Mouse (Mus musculus) midbrain, embryonic 11.5 days (tissue): ENCODE results near the gene Fcrl6. TPM values are rescaled to one million over a fixed set of nuclear protein-coding genes. Genes with fewer than 3 reads are reported as not detected.

ENCODE experiments used
- ATAC-seq: fragments of 200-750 bp; cut with Nextera tagmentation; 2 replicates; pipeline ENCODE4 v1.8.0; 2017; ENCODE audit warnings: moderate TSS enrichment, moderate library complexity; ENCODE audit not compliant: low FRiP score
- DNase-seq: peaks from one replicate; pipeline ENCODE4 v3.0.0; 2015; ENCODE audit warnings: low spot score; ENCODE audit errors: missing footprints
- H3K27ac ChIP-seq: fragments of 300-500 bp; sonication (generic); 2 replicates; pipeline ENCODE4 v1.5.1; 2014; ENCODE audit warnings: low read depth, low read length
- H3K27me3 ChIP-seq: fragments of 300-500 bp; sonication (generic); 2 replicates; pipeline ENCODE4 v1.6.1; 2014; ENCODE audit warnings: mild to moderate bottlenecking, low read length, moderate library complexity, mixed read lengths; ENCODE audit not compliant: control insufficient read depth, insufficient read depth
- H3K36me3 ChIP-seq: fragments of 300-500 bp; sonication (generic); 2 replicates; pipeline ENCODE4 v1.6.1; 2014; ENCODE audit warnings: mild to moderate bottlenecking, low read length, moderate library complexity, mixed read lengths; ENCODE audit not compliant: control insufficient read depth, insufficient read depth
- H3K4me1 ChIP-seq: fragments of 300-500 bp; sonication (generic); 2 replicates; pipeline ENCODE4 v1.6.1; 2014; ENCODE audit warnings: low read length; ENCODE audit not compliant: control insufficient read depth, insufficient read depth
- H3K4me2 ChIP-seq: fragments of 300-500 bp; sonication (generic); 2 replicates; pipeline ENCODE4 v1.6.1; 2014; ENCODE audit warnings: mild to moderate bottlenecking, moderate library complexity
- H3K4me3 ChIP-seq: fragments of 300-500 bp; sonication (generic); 2 replicates; pipeline ENCODE4 v1.5.1; 2014; ENCODE audit warnings: low read depth, low read length
- H3K9ac ChIP-seq: fragments of 300-500 bp; sonication (generic); 2 replicates; pipeline ENCODE4 v1.6.1; 2014; ENCODE audit warnings: low read length
- H3K9me3 ChIP-seq: fragments of 300-500 bp; sonication (generic); 2 replicates; pipeline ENCODE4 v1.6.1; 2016; ENCODE audit warnings: low read length; ENCODE audit not compliant: control insufficient read depth
- WGBS: fragments of 180-500 bp; shearing (Covaris S2); extraction: QIAGEN DNeasy Blood & Tissue Kit; methylation state at CpG from one replicate; pipeline ENCODE4 v1.1.7; 2014; 5-methylcytosine and 5-hydroxymethylcytosine counted together
- polyA plus RNA-seq: library from polyadenylated mRNA; unstranded; fragments of >200 nt; fragmentation: Nextera tagmentation; extraction: Ambion mirVana; gene quantifications from 2 replicates; pipeline ENCODE4 v1.2.1, GENCODE M21; 2014

Gene Fcrl6
- polyA plus RNA-seq, 1 experiment from 2014 or later, result 0.20 TPM

DNA sequence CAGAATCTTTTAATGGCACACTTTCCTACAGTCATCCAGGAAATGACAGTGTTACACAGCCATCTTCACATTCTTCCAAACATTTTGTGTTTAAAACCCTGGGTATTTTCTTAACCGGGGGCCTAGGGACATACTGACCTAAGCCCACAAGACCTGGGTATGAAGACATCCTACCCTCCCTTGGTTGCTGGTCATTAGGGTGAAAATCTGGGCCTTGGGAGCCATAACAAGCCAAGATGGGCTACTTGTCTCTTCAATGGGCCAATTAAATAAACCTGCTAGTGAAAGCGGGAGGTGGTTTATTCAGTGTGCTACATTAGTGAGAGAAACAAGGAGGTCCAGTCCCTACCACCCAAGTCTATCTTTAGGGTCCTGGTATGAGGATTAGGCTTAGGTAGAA lies 31.8 kb upstream of the Fcrl6 start:
- no peak for ATAC-seq
- Histone ChIP-seq H3K4me2 (no peak overlapping the region), H3K27ac (no peak overlapping the region), H3K9me3 (no peaks in the 10 kb centered on the region), H3K27me3 (no peaks in the 10 kb centered on the region), H3K4me3 (no peak overlapping the region), H3K9ac (no peak overlapping the region), H3K4me1 (no peaks in the 10 kb centered on the region), H3K36me3 (no peaks in the 10 kb centered on the region)
- 93% methylated on average over 2 of the region's 2 CpGs for WGBS
- DNase-seq, result peak; percentile 62

DNA sequence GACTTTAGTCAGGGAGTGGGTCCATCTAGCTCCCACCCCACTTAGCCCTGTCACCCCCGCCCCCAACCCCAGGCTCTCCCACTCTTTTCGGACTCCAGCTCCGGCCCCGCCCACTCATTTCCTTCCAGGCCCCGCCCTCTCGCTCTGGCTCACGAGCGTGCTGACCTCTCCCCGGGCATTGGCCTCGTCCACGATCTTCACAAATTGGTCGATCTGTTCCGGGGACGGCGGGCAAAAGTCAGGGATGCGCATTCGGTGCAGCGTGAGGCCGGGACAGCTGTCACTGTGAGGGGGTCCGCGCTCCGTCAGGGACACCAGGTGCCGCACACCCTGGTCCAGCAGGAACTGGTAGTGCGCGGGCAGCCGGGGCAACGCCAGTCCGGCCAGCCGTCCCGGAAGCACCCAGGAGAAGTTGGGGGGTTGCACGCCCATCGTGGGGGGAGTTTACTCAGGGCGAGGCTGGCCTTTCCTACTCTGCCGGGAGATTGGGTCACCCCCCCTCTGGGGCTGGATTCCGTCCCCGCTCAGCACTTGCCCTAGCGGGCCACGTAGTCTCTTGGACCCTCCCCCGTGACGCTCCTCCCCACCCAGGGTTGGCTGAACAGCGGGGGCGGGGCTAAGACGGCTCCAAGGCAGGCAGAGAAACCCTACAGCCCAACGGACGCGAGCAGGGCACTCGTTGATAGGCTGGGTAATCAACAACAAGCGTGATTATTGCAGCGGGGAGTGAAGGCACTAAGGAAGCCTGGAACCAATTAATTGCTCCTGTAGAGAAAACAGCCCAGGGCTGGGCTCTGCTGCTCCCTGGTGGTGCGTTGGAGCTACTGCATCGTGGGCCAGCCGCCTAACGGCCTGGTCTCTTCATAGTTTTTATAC lies 30.3 kb upstream of the Fcrl6 start, which contains the start of gene Dusp23:
TSS of gene Dusp23 (minus strand) at position 512 of the 876 bp plus-strand sequence.
- Histone ChIP-seq H3K9me3 (no peaks in the 10 kb centered on the region), H3K4me2 (peak within 1 kb of the TSS; percentile 64), H3K9ac (peak within 1 kb of the TSS; percentile 66), H3K4me1 (no peaks in the 10 kb centered on the region), H3K4me3 (peak within 1 kb of the TSS; percentile 64), H3K27me3 (no peaks in the 10 kb centered on the region), H3K36me3 (no peaks in the 10 kb centered on the region), H3K27ac (peak within 1 kb of the TSS; percentile 41; the same call in 1 of the 2 replicates)
- ATAC-seq (peak; percentile 99), DNase-seq (peak; percentile 99)
- under 1% methylated on average over 48 of the region's 53 CpGs for WGBS

DNA sequence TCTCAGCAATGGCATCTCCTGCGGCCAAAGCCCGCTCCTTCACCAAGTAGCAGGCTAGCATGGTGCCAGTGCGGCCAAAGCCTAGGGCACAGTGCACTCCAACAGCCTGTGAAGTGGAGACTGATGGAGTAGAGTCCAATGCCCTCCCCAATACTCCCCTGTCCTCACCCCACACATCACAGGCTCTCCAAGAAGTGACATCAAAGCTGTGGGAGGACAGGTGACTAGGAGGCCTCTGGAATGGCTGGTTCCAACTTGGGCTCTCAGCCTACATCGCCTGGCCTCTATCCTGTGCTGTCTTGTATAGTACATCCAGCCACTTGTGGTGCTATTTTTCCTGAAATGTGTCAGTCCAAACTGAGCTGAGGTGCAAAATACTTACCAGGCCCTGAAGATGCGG lies 29.4 kb upstream of the Fcrl6 start:
- no peaks in the 10 kb centered on the region for H3K27me3 ChIP-seq
- WGBS, result 86% methylated on average over 5 of the region's 5 CpGs
- DNase-seq, result peak; percentile 78
- H3K9ac ChIP-seq, result no peak overlapping the region
- no peaks in the 10 kb centered on the region for H3K4me1 ChIP-seq
- H3K4me3 ChIP-seq, result no peak overlapping the region
- no peak overlapping the region for H3K27ac ChIP-seq
- no peak overlapping the region for H3K4me2 ChIP-seq
- no peaks in the 10 kb centered on the region for H3K9me3 ChIP-seq
- no peak for ATAC-seq
- no peaks in the 10 kb centered on the region for H3K36me3 ChIP-seq

DNA sequence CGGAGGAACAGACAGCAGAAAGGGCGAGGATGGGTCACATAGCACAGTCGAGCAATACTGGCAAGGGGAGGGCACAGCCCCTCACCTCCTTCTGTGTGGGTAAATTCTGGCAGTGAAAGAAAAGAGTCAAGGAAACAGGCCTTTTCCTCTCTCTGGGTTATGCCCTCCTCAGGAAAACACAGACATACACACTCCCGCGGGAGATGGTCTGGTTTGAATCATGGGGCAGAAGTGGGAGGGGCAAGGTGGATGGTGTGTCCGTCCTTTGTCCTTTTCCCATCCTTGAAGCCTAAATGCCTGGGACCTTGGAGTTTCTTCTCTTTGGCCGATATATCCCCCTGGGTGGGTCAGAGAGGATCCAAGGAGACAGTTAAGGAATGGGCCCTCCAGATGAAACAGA lies 27.5 kb upstream of the Fcrl6 start:
- Histone ChIP-seq H3K36me3 (no peaks in the 10 kb centered on the region), H3K9me3 (no peaks in the 10 kb centered on the region), H3K9ac (no peak overlapping the region), H3K4me1 (no peaks in the 10 kb centered on the region), H3K4me2 (no peak overlapping the region), H3K4me3 (no peak overlapping the region), H3K27ac (no peak overlapping the region), H3K27me3 (no peaks in the 10 kb centered on the region)
- 68% methylated on average over 7 of the region's 7 CpGs for WGBS
- DNase-seq (peak; percentile 72), ATAC-seq (no peak)

DNA sequence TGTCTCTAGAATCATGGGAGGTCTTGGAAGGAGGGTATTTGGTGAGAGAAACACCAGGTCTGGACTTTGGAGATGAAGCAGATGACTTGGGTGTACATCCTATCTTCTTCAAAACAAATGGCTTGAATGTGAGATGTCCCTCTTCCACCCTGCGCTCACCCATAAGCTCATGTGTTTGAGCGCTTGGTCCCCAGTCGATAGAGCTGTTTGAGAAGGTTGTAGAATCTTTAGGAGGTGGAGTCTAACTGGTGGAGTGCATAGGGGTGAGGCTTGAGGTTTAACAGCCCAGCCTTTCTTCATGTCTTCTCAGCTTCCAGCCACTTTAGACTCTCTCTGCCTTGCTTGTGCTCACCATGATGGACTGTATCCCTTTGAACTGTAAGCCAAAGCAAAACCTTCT lies 24.0 kb upstream of the Fcrl6 start:
- Histone ChIP-seq H3K27me3 (no peaks in the 10 kb centered on the region), H3K36me3 (no peaks in the 10 kb centered on the region), H3K4me2 (no peak overlapping the region), H3K27ac (no peak overlapping the region), H3K4me1 (no peaks in the 10 kb centered on the region), H3K9ac (no peak overlapping the region), H3K4me3 (no peak overlapping the region), H3K9me3 (no peaks in the 10 kb centered on the region)
- peak; percentile 56 for DNase-seq
- no peak for ATAC-seq
- 98% methylated on average over 3 of the region's 3 CpGs for WGBS

DNA sequence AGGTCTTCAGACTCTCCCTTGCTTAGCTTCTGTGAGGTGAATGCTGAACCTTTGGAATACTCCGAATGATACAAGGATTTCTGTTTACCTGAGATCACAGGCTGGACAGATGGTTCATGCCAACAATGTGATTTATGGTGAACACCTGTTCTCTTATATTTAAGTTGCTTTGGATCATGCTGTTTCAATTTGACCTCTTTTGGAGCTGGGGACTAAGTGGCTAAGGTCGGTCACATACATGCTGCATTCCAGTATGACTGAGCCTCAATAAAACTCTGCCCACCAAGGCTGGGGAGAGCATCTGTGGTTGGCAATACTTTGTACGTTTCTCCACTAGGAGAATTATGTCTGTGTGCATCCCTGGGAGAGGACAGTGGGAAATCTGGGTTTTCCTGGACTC lies 21.7 kb upstream of the Fcrl6 start:
- H3K4me3 ChIP-seq, result no peak overlapping the region
- peak; percentile 66 for DNase-seq
- WGBS, result 84% methylated on average over 3 of the region's 3 CpGs

DNA sequence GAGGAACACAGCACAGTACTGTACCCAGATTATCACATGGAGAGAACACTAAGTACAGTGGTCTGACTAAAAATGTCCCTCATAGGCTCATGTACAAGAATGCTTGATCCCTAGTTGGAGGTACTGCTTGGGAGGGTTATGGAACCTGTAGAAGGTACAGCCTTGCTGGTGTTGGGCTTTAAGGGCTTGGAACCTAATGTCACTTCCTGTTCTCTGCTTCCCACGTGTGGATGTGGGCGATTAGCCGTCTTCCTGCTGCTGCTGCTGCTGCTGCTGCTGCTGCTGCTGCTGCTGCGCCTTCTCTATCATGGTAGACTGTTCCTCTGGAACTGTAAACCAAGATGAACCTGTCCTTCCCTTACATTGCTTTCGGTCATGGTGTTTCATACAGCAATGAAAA lies 21.2 kb upstream of the Fcrl6 start:
- H3K9ac ChIP-seq, result no peak overlapping the region
- H3K4me1 ChIP-seq, result no peaks in the 10 kb centered on the region
- no peak overlapping the region for H3K4me3 ChIP-seq
- no peaks in the 10 kb centered on the region for H3K9me3 ChIP-seq
- DNase-seq (peak; percentile 39), ATAC-seq (no peak)
- H3K27ac ChIP-seq, result no peak overlapping the region
- no peaks in the 10 kb centered on the region for H3K27me3 ChIP-seq
- no peaks in the 10 kb centered on the region for H3K36me3 ChIP-seq
- WGBS, result 86% methylated on average over 5 of the region's 5 CpGs
- no peak overlapping the region for H3K4me2 ChIP-seq

More for the DNA sequence above, 21.7 kb upstream of the Fcrl6 start:
- Histone ChIP-seq H3K27me3 (no peaks in the 10 kb centered on the region), H3K36me3 (no peaks in the 10 kb centered on the region), H3K9me3 (no peaks in the 10 kb centered on the region), H3K4me1 (no peaks in the 10 kb centered on the region), H3K4me2 (no peak overlapping the region), H3K9ac (no peak overlapping the region), H3K27ac (no peak overlapping the region)
- no peak for ATAC-seq

DNA sequence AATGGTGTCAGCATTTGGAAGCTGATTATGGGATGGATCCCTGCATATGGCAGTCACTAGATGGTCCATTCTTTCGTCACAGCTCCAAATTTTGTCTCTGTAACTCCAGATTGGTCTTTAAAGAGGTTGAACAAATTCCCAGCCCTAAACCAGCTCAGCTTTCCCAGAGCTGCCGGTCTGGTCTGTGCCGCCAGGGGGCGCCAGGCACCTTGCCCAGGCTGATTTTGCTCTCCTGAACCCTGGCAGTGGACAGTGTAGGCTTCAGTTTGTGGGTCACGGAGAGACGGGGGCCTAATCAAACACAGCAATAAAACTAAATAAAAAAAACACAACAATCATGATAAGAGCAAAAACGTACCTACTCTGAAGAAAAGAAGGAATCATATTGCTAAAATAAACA lies 16.9 kb upstream of the Fcrl6 start:
- 19% methylated on average over 7 of the region's 7 CpGs for WGBS
- Histone ChIP-seq H3K27me3 (no peaks in the 10 kb centered on the region), H3K36me3 (no peaks in the 10 kb centered on the region), H3K4me1 (peaks cover 8% of the 10 kb centered on the region), H3K9ac (no peak overlapping the region), H3K9me3 (no peaks in the 10 kb centered on the region), H3K4me3 (no peak overlapping the region), H3K27ac (no peak overlapping the region), H3K4me2 (no peak overlapping the region)
- DNase-seq (peak; percentile 97), ATAC-seq (peak; percentile 60; the same call in 1 of the 2 replicates)

DNA sequence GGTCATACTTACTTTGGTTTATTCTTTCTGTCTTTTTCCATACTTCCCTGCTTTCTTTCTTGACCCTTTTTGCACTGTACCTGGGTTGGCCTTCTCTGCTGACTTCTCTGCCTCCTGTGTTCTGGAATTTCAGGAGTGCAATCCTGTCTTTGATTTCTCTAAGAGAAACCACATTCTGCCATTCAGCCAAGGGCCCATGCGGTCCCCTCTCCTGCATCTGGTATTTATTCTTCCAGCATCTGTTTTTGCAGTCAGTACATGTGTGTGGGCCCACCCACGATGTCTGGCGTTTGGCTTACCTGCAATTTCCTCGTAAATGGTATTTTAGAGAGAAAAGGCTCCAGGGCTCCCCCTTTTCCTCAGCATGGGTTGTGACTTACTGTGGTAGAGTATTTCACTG lies 15.8 kb upstream of the Fcrl6 start:
- Histone ChIP-seq H3K36me3 (no peaks in the 10 kb centered on the region), H3K4me3 (no peak overlapping the region), H3K4me2 (no peak overlapping the region), H3K27me3 (no peaks in the 10 kb centered on the region), H3K9me3 (no peaks in the 10 kb centered on the region), H3K9ac (no peak overlapping the region), H3K27ac (no peak overlapping the region), H3K4me1 (peaks cover 8% of the 10 kb centered on the region)
- ATAC-seq, result no peak
- DNase-seq, result peak; percentile 81
- WGBS, result 80% methylated on average over 4 of the region's 4 CpGs
